Mouse (Mus musculus) layer of hippocampus, postnatal 25 days (tissue): ENCODE results near the gene Dnajb4. TPM values are rescaled to one million over a fixed set of nuclear protein-coding genes. Genes with fewer than 3 reads are reported as not detected.
A peak's percentile ranks its signal among the peaks of the same experiment; 100 is the strongest.
"Not testable (repeated sequence)": the region's sequence is repeated elsewhere in the genome, so short reads cannot be mapped to it uniquely, and the experiment has no call there.

ENCODE experiments used
- DNase-seq, 2 experiments: peaks; one replicate each; pipeline ENCODE4 v3.0.0; 2022; ENCODE audit warnings: mixed read lengths in 2 of 2, low spot score in 1 of 2; ENCODE audit errors: extremely low spot score in 1 of 2
- total RNA-seq, 2 experiments: library from RNA; stranded (reverse); gene quantifications; 2 replicates each; pipeline ENCODE4 v1.2.3; 2021

Dnajb4 gene
- total RNA-seq, 2 experiments from 2014 or later, result 59.0 to 59.1 TPM

DNA sequence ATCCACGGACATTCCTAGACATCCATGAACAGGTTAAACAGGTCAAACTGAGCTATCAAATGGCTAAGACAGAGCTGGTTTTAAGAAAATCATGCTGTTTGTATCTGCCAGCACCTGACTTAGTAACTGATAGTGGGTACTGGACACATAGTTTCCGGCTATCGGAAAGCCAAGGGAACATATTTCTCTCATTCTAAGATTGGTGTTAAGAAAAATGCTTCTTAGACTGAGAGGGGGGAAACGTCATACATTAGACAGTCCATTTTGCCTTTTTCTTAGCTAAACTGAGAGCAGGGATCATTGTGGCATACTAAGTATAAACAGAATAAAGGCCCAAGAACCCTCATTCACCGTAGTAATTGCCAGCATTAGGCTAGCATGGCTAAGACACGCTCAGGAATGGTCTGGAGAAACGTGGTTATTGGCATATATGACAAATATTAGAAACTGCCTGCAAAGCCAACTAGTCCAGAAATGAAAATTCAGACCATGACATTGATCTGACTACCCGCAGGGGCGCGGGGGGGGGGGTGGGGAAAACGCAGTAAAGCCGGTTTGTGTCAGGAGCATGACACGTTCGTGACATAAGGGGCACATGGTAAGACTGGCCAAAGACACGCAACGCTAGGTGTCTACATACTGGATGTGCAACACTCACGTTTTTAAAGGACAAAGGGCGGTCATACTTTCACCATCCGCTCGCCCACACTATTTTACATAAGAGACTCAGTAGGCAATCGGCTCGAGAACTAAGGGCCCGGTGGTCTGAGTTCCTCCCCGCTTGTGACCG, 730 bp downstream of the Dnajb4 start:
- no peak for DNase-seq

DNA sequence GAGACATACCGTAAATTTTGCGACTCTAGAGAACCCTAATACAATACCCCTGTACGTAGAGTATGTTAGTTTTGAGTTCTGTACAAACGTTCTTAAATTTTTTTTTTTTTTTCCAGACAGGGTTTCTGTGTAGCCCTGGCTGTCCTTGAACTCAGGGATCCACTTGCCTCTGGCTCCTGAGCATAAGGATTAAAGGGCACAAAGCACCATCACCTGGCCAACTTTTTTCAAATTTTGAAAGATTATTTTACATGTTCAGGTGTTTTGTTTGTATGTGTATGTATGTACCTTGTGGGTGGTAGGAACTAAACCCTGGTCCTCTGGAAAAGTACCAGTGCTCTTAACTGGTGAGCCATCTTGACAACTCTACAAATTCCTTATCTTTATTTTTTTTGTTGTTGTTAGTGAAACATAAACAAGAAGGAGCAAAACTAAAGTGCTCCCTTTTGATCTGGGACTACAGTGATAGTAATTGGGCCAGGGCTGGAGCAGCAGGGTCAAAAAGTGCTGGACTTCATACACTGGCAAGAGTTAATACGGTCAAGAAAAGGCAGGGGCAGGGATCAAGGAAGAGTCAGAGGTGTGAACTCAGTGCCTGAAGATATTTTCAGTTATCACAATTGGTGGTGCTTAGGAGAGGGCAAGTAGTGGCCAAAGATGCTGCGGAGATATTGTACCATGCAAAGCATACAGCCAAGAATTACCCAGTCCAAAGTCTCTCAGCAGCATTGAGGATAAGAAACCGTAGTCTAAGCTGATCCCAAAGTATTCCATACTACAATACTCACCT, 1.8 kb downstream of the Dnajb4 start:
- DNase-seq, result no peak

DNA sequence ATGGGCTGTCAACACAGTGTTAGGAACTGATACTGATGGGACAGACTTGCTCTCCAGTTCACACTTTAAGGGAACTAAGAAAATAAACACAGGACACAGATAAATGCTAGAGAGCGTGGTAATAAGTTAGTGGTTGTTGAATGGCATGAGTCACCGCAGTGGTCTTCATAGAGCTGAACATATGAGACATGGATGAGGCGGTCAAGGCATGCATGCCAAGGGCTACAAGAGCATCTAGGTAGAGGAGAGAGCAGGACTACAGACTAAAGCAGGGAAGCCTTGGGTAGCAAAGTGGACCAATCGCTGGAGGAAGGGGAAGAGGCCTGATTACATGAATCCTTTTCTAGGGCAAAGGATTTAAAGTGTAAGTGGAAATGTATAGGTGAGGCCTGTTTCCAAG, 2.9 kb downstream of the Dnajb4 start:
- no peak for DNase-seq

DNA sequence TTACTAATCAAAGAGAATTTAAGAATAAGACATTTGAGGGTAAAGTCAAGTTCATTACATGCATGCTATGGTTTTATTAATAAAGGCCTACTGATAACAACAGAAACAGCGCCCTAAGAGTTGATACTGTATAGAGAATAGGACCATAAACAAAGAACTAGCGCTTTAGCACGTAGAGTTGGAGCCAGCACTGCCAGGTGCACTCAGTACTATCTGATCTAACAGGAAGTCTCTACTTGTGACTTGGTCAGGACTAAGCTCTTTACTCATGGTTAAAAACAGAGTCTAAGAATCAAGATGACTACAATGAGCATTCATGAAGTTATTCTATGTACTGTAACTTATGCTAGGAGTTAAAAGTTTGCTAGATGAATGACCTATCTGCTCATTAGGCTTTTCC, 5.5 kb downstream of the Dnajb4 start:
- no peak for DNase-seq

DNA sequence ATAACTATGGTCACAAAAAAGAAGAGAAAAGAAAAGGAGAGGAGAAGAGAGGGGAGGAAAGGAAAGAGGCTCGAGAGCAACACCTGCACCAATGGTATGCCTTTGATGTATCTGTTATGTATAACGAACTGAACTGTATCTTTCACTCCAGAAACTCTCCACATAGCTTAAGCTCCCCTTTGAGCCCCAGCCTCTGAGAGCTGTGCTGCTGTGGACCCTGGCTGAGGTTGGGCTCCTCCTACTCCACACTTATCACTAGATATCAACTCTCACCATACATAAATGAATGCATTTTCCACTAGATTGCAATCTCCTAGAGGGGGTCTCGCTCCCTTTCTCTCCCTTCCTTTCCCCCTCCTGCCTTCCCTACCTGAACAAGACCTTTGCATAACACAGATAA, 6.1 kb downstream of the Dnajb4 start:
- no peak for DNase-seq

DNA sequence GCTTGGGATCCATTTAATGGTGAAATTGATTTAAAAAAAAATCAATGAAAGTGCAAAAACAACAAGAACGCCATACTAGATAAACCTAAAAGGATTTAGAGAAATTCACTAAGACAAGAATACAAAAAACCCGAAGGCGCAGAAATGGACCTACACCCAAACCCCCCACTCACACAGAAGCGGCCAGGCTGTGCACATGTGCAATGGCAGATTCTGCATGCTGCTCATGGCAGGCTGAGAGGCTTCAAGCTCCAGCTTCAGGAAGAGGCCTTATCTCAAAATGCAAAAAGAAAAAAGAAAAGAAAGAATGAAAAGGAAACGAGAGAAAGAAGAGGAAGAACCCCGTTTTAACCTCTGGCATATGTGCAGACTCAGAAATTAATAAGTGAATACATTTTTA, 6.7 kb downstream of the Dnajb4 start:
- no peak for DNase-seq

DNA sequence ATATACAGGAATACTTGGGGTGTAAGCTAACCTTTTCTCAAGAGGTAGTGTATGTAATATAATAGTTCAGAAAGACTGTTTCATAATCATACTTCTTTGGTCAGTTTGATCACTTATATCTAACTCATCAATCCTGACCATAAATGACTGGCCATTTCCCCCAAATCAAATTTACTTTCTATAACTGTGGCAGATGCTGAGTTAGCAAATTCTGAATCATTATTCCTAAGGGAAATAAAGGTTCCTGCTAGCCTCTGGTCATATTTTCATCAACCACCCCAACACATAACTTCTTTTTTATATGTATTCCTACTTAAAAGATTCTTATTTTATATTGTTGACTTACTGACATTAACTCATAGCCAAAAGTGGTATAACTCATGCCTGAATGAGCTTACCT, 7.2 kb downstream of the Dnajb4 start:
- DNase-seq, result no peak

DNA sequence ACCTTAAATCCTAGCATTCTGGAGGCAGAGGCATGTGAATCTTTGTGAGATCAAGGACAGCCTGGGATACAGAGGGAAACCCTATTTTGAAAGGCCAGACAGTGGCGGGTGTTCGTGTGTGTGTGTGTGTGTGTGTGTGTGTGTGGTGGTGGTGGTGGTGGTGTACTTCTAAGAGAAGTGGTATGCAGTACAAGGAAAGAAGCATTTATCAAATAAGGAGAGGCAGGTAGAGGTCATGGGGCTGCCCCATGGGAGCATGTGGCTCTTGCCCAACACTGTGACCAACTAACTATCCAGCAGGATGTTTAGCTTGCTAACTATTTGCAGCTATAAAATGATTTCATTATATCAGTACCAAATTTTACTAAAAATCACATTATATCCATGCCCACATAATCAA, 8.5 kb downstream of the Dnajb4 start:
- no peak for DNase-seq

DNA sequence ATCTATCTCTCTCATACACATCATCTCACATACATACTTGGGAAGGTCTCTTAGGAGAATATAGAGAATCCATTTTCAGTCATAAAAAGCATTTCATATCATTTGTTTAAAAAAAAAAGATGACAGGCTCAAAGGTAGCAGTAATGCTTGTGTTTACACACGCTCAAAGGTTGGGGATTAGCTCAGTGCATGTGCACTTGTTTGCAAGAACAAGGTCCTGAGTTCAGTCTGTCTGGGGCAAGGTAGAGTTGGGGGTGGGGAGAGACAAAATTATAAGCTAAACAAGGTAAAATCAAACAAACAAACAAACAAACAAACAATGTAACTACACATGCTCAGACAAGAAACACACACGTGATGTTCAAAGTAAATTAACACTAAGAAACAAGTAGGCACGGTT, 8.9 kb downstream of the Dnajb4 start:
- no peak for DNase-seq

DNA sequence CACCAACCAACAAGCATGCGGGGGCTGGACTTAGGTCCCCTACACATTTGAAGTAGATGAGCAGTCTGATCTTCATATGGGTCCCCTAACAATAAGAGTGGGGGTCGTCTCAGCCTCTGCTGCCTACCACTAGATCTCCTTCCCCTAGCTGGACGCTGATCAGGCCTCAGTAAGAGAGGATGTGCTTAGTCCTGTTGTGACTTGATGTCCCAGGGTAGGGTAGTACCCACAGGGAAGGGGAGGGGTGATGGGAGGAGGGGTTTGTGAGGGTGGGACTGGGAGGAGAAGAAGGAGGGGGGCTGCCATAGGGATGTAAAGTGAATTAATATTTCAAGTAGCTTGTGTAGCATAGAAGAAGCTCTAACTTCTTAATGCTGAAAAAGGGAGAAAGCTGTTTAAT, 11.0 kb downstream of the Dnajb4 start:
- no peak for DNase-seq

DNA sequence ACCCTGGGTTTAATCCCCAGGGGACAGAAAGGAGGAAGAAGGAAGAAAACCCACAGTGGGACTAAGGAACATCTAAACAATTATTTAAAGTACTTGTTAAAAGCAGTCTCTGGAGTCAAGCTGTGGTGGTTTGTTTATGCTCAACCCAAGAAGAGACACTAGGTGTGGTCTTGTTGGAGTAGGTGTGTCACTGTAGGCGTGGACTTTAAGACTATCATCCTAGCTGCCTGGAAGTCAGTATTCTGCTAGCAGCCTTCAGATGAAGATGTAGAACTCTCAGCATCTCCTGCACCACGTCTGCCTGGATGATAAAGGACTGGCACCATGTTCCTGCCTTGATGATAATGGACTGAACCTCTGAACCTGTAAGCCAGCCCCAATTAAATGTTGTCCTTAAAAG, 12.9 kb downstream of the Dnajb4 start:
- not testable (repeated sequence) for DNase-seq

DNA sequence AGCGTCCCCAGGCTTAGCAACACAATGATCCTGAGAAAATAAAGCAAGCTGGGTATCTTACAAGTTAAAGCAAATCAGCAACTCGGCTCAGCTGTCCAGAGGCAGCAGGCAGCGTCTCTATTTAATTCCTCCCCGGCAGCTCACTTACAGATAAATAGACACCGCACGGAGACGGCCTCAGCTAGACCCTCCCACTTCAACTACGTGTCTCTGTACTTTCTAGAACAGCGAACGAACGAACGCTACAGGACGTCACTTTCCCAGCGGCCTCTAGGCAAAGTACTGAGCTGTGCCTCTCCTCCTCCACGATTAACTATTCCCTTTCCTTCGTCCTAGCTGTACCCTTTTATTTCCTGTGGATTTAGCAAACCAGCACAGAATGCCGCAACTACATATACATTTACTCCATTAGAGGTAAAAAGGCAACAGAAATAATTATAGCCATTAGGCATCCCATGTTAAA, 16.4 kb downstream of the Dnajb4 start:
- DNase-seq, result peak; percentile 59 to 72

DNA sequence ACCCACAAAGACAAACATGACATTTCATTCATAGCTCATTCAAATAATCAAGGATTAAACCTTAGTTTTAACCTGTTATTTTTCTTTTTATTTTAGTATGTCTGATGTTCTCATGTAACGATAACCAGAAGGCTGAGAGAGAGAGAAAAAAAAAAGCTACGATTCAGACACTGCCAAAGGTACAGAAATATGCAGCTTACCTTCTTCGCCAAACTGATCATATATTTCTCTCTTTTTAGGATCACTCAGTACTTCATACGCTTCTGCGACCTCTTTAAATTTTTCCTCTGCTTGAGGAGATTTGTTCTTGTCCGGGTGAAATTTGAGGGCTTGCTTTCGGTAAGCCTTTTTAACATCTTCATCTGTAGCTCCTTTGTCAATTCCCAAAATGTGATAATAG, 16.9 kb downstream of the Dnajb4 start:
- DNase-seq, result no peak

DNA sequence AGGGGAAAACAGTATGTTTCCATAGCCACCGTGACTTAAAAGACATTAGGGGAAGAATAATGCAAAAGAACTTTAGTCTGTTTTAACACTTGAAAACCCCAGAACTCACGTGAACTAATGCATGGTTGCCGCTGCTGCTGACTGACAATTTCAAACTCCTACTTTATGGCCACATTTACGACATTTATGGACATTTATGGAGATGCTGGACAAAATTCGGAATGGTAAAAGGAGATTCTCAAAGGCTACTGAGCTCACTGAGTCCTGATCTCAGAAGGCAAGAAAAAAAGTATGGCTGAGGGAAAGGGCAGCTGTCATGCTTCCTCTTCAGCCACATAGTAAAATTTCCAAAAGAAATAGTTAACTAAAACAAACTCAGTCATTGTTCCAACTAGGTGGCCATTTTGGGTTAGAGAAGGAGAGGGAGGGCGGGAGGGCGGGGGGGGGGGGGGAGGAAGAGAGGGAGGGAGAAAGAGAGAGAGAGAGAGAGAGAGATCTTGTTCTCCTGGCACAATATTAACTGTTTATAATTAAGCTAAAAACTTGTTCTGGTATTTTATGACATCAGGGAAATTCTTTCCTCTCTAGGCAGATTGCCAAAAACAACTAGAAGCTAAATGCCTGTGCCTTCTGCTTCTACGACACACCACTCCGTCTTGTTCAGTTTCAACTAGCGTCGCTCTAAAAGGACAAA, 17.7 kb downstream of the Dnajb4 start:
- no peak for DNase-seq

DNA sequence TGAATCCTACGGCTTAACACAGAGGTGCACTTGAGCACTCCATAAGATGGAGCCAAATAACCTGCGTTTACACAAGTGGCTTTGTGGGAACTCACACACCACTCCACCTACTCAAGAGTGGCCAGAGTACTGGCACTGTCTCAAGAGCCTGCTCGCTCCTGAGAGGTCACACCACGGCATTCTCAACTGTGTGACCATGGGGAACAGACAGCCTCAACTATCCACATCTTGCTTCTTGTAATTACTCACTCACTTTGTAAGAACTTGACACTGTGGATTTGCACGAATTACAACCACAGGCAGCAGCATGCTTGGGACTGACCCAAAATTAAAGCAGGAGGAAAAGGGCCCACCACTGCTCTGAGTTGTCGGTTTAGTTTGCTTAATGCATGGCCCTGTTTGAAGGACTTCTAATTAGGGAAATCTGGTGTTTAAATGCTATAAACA, 18.3 kb downstream of the Dnajb4 start:
- DNase-seq, result no peak

DNA sequence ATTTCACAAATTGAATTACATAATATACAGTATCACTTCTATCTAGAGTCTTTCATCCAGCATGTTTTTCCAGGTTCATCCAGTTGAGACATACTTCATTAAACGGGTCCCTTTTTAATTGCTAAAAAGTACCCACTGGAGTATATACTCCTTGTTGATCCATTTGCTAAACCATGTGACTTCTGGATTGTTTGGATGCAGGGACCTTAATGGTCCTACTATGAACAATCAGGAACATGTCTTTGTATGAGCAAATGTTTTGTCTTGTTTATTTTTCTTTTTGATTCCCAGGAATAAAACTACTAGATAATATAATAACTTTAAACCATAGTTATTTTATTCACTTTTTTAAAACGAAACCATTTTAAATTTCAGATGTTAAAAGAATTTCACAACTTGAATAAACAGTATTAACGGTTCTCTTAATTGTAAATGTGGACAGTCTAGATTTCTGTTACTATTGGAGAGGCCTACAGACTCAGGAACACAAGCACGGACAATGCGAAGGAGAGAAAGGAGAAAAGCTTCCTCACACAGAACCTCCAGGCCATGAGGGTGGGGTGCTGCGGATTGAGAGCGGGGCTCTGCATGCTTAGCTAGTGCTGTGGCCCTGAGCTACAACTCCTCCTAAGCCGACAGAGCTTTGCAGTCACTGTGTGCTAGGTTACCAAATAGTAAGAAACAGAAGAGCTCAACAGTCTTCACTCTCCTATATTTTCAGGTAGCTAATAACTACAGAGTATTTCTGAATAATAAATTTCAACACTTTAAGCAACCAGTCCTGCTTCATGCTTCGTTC, 19.2 kb downstream of the Dnajb4 start:
- no peak for DNase-seq

DNA sequence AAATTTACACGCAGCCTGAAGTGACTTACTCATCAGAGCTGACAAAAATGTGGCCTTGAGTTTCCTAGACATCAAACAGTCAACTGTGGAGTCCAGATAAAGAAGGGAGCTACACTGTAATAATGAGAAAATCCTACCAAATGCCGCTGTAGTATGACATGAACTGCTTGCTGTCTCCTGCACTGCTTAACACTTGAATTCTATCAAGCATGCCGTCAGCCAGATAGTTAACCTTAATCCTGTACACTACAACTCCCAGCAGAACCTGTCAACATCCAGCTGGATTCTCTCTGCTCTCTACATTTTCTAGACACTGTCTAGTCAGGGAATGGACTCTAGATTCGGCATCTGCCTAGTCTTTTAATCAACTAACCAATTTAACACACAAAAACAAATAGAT, 20.8 kb downstream of the Dnajb4 start:
- DNase-seq, result no peak

DNA sequence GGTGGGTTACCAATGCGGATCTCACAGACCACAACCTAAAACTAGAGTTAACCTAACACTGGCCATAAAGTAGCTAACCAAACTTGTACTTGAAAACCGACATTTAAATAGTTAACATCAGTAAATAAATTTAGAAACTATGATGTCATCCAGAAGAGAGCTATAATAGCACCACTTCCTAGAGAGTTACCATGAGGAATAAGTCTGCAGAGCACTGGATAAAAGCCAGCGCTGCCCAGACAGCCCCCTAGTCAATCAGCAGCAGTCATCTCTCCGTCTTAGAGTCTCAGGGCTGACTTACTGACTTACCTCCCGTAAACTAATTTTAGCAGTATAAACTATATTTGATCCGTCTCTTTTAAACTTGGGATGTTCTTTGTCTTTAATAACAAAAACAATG, 24.0 kb downstream of the Dnajb4 start:
- no peak for DNase-seq

DNA sequence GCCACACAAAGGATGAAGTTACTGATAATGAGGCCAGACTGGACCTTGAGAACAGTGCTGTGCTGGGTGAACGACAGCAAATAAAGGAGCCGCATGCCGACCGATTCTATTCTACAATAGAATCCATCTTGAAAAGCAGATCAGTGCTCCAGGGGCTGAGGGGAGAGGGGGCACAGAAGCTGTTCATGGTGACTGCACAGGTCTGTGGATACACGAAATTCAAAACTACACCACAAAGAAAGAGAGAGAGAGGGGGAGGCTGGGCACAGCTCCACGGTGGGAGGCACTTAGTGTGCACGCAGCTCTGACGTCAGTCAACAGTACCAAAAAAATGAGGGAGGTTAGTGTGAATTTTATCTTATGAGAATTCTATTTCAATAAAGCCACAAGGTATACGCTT, 26.6 kb downstream of the Dnajb4 start:
- DNase-seq, result no peak

DNA sequence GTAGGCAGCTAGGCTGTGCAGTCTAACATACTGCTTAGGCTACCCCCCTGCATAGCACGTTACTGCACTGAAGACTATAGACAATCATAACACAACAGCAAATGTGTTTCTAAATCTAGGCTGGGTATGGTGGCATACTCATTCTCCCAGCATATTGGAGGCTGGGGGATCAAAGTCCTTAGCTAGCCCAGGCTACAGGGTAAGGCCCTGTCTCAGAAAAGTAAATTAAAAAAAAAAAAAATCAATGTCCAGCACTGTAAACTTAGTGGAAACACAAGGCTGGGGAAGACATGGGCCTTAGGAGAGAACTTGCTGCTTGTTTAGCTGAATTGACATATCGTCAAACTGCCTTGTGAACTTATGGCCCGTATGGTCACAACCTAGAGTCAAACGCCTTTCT, 29.5 kb downstream of the Dnajb4 start:
- DNase-seq, result no peak
